Mouse (Mus musculus): ENCODE measurements at regions not wholly inside any gene's neighbourhood (a gene's known extent, or its start where the extent isn't known, plus 50 kb on each side); places are given as distances from the start of the nearest gene placed in this dataset.

GRCm38 (mm10) chr7:40177570-40177969 lies 660.0 kb downstream of the Zfp619 start:
- Histone ChIP-seq H3K27me3 (replicated peaks) (no peaks in the 10 kb centered on the region), H3K27ac (no peak overlapping the region), H3K36me3 (no peaks in the 10 kb centered on the region), H3K4me1 (no peaks in the 10 kb centered on the region), H3K4me2 (no peak overlapping the region), H3K4me3 (replicated peaks) (no peak overlapping the region), H3K9me3 (no peaks in the 10 kb centered on the region), H3K9ac (no peak overlapping the region)
- 93% methylated on average over 2 of the region's 2 CpGs for WGBS
- ATAC-seq (ENCODE audit: insufficient read depth, low FRiP score, low read depth) = no peak

GRCm38 (mm10) chr7:40195366-40195765 lies 677.8 kb downstream of the Zfp619 start:
- 81% methylated on average over 3 of the region's 3 CpGs for WGBS
- H3K27me3 ChIP-seq (replicated peaks) = no peaks in the 10 kb centered on the region
- no peak overlapping the region for H3K9ac ChIP-seq
- no peak overlapping the region for H3K4me3 ChIP-seq (replicated peaks)
- H3K27ac ChIP-seq = no peak overlapping the region
- no peaks in the 10 kb centered on the region for H3K4me1 ChIP-seq
- no peak for ATAC-seq (ENCODE audit: insufficient read depth, low FRiP score, low read depth)
- H3K9me3 ChIP-seq = no peaks in the 10 kb centered on the region
- no peak overlapping the region for H3K4me2 ChIP-seq
- H3K36me3 ChIP-seq = no peaks in the 10 kb centered on the region

GRCm38 (mm10) chr7:40202615-40203014 lies 685.0 kb downstream of the Zfp619 start:
- Histone ChIP-seq H3K9me3 (no peaks in the 10 kb centered on the region), H3K27ac (no peak overlapping the region), H3K9ac (no peak overlapping the region), H3K4me3 (replicated peaks) (no peak overlapping the region), H3K27me3 (replicated peaks) (no peaks in the 10 kb centered on the region), H3K4me1 (no peaks in the 10 kb centered on the region), H3K4me2 (no peak overlapping the region), H3K36me3 (no peaks in the 10 kb centered on the region)
- ATAC-seq (ENCODE audit: insufficient read depth, low FRiP score, low read depth) = no peak
- 73% methylated on average over 1 of the region's 1 CpGs for WGBS

GRCm38 (mm10) chr7:40211956-40212355 lies 686.2 kb upstream of the Vstm2b start:
- no peaks in the 10 kb centered on the region for H3K27me3 ChIP-seq (replicated peaks)
- no peak overlapping the region for H3K27ac ChIP-seq
- no peaks in the 10 kb centered on the region for H3K36me3 ChIP-seq
- H3K4me2 ChIP-seq = no peak overlapping the region
- 84% methylated on average over 5 of the region's 5 CpGs for WGBS
- no peak overlapping the region for H3K9ac ChIP-seq
- no peak overlapping the region for H3K4me3 ChIP-seq (replicated peaks)
- no peak for ATAC-seq (ENCODE audit: insufficient read depth, low FRiP score, low read depth)
- H3K9me3 ChIP-seq = no peaks in the 10 kb centered on the region
- no peaks in the 10 kb centered on the region for H3K4me1 ChIP-seq

- Histone ChIP-seq H3K9me3 (no peaks in the 10 kb centered on the region), H3K4me2 (no peak overlapping the region), H3K36me3 (no peaks in the 10 kb centered on the region), H3K4me1 (no peaks in the 10 kb centered on the region), H3K27ac (no peak overlapping the region), H3K27me3 (replicated peaks) (no peaks in the 10 kb centered on the region), H3K4me3 (replicated peaks) (no peak overlapping the region), H3K9ac (no peak overlapping the region)
- 80% methylated on average over 2 of the region's 2 CpGs for WGBS
- no peak for ATAC-seq (ENCODE audit: insufficient read depth, low FRiP score, low read depth)
These were observed 685.6 kb upstream of the Vstm2b start for GRCm38 (mm10) chr7:40212576-40212975.

GRCm38 (mm10) chr7:40213646-40214045 lies 684.5 kb upstream of the Vstm2b start:
- H3K4me3 ChIP-seq (replicated peaks) = no peak overlapping the region
- no peaks in the 10 kb centered on the region for H3K27me3 ChIP-seq (replicated peaks)
- no peak for ATAC-seq (ENCODE audit: insufficient read depth, low FRiP score, low read depth)
- no peak overlapping the region for H3K9ac ChIP-seq
- WGBS = 61% methylated on average over 2 of the region's 2 CpGs
- no peaks in the 10 kb centered on the region for H3K4me1 ChIP-seq
- no peak overlapping the region for H3K27ac ChIP-seq
- H3K4me2 ChIP-seq = no peak overlapping the region
- H3K9me3 ChIP-seq = no peaks in the 10 kb centered on the region
- H3K36me3 ChIP-seq = no peaks in the 10 kb centered on the region

GRCm38 (mm10) chr7:40214395-40214794 lies 683.7 kb upstream of the Vstm2b start:
- Histone ChIP-seq H3K4me3 (replicated peaks) (no peak overlapping the region), H3K9me3 (no peaks in the 10 kb centered on the region), H3K27me3 (replicated peaks) (no peaks in the 10 kb centered on the region), H3K36me3 (no peaks in the 10 kb centered on the region), H3K27ac (no peak overlapping the region), H3K9ac (no peak overlapping the region), H3K4me1 (no peaks in the 10 kb centered on the region), H3K4me2 (no peak overlapping the region)
- WGBS = 39% methylated on average over 4 of the region's 4 CpGs
- ATAC-seq (ENCODE audit: insufficient read depth, low FRiP score, low read depth) = no peak

- no peak overlapping the region for H3K4me2 ChIP-seq
- H3K9me3 ChIP-seq = no peaks in the 10 kb centered on the region
- H3K4me1 ChIP-seq = no peaks in the 10 kb centered on the region
- no peaks in the 10 kb centered on the region for H3K36me3 ChIP-seq
- no peak overlapping the region for H3K9ac ChIP-seq
- no peak for ATAC-seq (ENCODE audit: insufficient read depth, low FRiP score, low read depth)
- H3K4me3 ChIP-seq (replicated peaks) = no peak overlapping the region
- no peak overlapping the region for H3K27ac ChIP-seq
- WGBS = 80% methylated on average over 2 of the region's 2 CpGs
- no peaks in the 10 kb centered on the region for H3K27me3 ChIP-seq (replicated peaks)
These were observed 682.9 kb upstream of the Vstm2b start for GRCm38 (mm10) chr7:40215271-40215670.

GRCm38 (mm10) chr7:40220549-40220948 lies 677.6 kb upstream of the Vstm2b start:
- H3K4me3 ChIP-seq (replicated peaks) = no peak overlapping the region
- H3K9ac ChIP-seq = no peak overlapping the region
- H3K36me3 ChIP-seq = no peaks in the 10 kb centered on the region
- no peak overlapping the region for H3K27ac ChIP-seq
- H3K4me1 ChIP-seq = no peaks in the 10 kb centered on the region
- no peaks in the 10 kb centered on the region for H3K27me3 ChIP-seq (replicated peaks)
- no peaks in the 10 kb centered on the region for H3K9me3 ChIP-seq
- H3K4me2 ChIP-seq = no peak overlapping the region
- WGBS = 79% methylated on average over 4 of the region's 4 CpGs
- no peak for ATAC-seq (ENCODE audit: insufficient read depth, low FRiP score, low read depth)

- Histone ChIP-seq H3K27ac (no peak overlapping the region), H3K27me3 (replicated peaks) (no peaks in the 10 kb centered on the region), H3K4me1 (no peaks in the 10 kb centered on the region), H3K4me3 (replicated peaks) (no peak overlapping the region), H3K9me3 (no peaks in the 10 kb centered on the region), H3K4me2 (no peak overlapping the region), H3K9ac (no peak overlapping the region), H3K36me3 (no peaks in the 10 kb centered on the region)
- no peak for ATAC-seq (ENCODE audit: insufficient read depth, low FRiP score, low read depth)
- WGBS = 85% methylated on average over 8 of the region's 8 CpGs
These were observed 652.9 kb upstream of the Vstm2b start for GRCm38 (mm10) chr7:40245188-40245587.

GRCm38 (mm10) chr7:40248521-40248920 lies 649.6 kb upstream of the Vstm2b start:
- Histone ChIP-seq H3K36me3 (no peaks in the 10 kb centered on the region), H3K4me2 (no peak overlapping the region), H3K4me1 (no peaks in the 10 kb centered on the region), H3K27ac (no peak overlapping the region), H3K27me3 (replicated peaks) (no peaks in the 10 kb centered on the region), H3K9ac (no peak overlapping the region), H3K9me3 (no peaks in the 10 kb centered on the region), H3K4me3 (replicated peaks) (no peak overlapping the region)
- no peak for ATAC-seq (ENCODE audit: insufficient read depth, low FRiP score, low read depth)
- 77% methylated on average over 2 of the region's 2 CpGs for WGBS

GRCm38 (mm10) chr7:40253486-40253885 lies 644.6 kb upstream of the Vstm2b start:
- WGBS = 65% methylated on average over 2 of the region's 2 CpGs
- Histone ChIP-seq H3K4me2 (no peak overlapping the region), H3K9ac (no peak overlapping the region), H3K4me3 (replicated peaks) (no peak overlapping the region), H3K36me3 (no peaks in the 10 kb centered on the region), H3K27me3 (replicated peaks) (no peaks in the 10 kb centered on the region), H3K9me3 (no peaks in the 10 kb centered on the region), H3K27ac (no peak overlapping the region), H3K4me1 (no peaks in the 10 kb centered on the region)
- ATAC-seq (ENCODE audit: insufficient read depth, low FRiP score, low read depth) = no peak

- H3K27ac ChIP-seq = no peak overlapping the region
- WGBS = 47% methylated on average over 1 of the region's 1 CpGs
These were observed 640.3 kb upstream of the Vstm2b start for GRCm38 (mm10) chr7:40257733-40258376.

More at GRCm38 (mm10) chr7:40257733-40258376, 640.3 kb upstream of the Vstm2b start:
- no peak overlapping the region for H3K4me3 ChIP-seq (replicated peaks)
- H3K36me3 ChIP-seq = no peaks in the 10 kb centered on the region
- H3K27me3 ChIP-seq (replicated peaks) = no peaks in the 10 kb centered on the region
- no peaks in the 10 kb centered on the region for H3K4me1 ChIP-seq
- H3K9me3 ChIP-seq = no peaks in the 10 kb centered on the region
- ATAC-seq (ENCODE audit: insufficient read depth, low FRiP score, low read depth) = no peak
- no peak overlapping the region for H3K9ac ChIP-seq
- H3K4me2 ChIP-seq = no peak overlapping the region

All from stomach, embryonic 15.5 days (tissue).